Mouse (Mus musculus): ENCODE results near the gene Mink1.

DNA sequence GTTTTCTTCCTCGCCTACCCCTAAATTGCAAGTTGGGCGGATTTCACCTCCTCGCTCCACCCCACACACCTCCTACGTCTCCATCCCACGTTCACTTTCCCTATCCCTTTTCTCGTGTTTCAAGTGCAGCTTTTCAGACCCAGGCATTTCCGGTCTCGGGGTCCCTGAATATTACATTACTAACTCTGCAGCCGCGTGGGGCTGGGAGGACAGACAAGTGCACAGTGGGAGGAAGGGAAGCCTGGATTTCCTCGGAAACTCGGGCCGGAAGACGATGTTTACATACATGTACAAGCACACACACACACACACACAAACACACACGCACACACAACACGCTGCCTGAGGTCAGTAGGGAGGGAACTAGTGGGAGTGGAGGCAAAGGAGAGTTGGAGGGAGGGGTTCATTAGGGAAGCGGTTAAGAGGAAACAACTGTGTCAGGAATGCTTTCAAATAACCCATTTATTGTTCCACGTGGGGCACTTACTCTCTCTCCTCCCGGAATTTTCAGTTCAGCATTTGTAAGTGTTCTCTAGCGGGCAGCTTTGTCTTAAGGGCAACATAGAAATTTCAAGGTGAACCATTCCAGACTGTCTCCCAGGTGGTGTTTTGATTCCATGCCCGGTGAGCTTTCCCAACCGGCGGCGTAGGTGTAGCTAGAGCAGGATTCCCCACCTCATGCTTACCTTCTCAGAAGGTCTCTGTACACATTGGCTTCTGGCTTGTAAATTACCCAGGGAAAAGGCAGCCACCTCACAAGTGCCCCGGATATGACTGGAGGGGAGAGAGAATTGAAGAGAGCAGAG lies 992 bp downstream of the Mink1 start:
- TF ChIP-seq POLR2A (IDR thresholded peaks at IDR 0.05; ENCODE audit: extremely low read depth, insufficient read depth, low read length), result no peak
- no peak for TF ChIP-seq CTCF (IDR thresholded peaks at IDR 0.05; ENCODE audit: low read depth, low read length)
